Mouse (Mus musculus): ENCODE results near the gene Rbck1. TPM values are rescaled to one million over a fixed set of nuclear protein-coding genes. Genes with fewer than 3 reads are reported as not detected.

The Rbck1 gene
- 44.9 and 50.3 TPM in 2 replicates for polyA plus RNA-seq (2015; fragmentation: Nextera tagmentation; extraction: Ambion mirVana)

DNA sequence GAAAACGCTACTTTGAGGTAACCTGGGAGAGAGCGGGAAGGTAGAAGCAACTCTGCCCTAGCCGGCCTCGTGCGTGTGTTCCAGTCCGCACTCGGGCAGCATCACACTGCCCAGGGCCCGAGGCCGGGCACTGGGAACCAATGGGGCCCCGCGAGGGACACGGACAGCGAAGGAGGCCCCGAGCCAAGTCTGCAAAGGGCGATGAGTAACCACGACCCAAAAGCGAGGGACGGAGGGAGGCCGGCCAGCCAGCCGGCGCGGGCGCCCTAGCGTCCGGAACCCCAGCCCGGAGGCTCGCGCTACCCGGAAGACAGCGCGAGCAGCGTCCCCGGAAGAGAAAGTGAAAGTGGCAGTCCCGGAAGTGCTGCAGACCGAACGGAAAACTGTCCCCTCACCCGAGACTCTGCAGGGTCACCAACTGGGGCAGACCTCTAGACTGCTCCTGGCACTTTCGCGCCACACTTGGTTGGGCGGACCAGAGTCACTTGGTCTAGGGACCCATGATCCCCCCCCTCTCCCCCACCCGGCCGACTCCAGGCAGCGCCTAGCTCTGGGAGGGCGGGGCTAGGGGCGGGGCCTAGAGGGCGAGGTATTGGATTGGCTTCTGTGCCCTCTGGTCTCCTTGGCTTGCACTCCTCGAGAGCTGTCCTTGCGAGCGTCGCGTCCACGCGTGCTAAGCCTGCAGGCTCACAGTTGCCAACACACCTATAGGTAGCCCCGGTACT, at the start of gene Rbck1:
Gene Rbck1, minus strand, starts transcription at position 553 of the 725 bp plus-strand sequence.
- peak within 1 kb of the TSS; percentile 93 for H3K27ac ChIP-seq (ENCODE audit: low read depth, low read length)
- H3K4me3 ChIP-seq (ENCODE audit: low read depth, low read length), result peak within 1 kb of the TSS; percentile 58
- H3K36me3 ChIP-seq (ENCODE audit: control insufficient read depth, insufficient read depth), result peaks cover 13% of the 10 kb centered on the region; the same call in 1 of the 2 replicates
- peaks cover 7% of the 10 kb centered on the region; the same call in 1 of the 2 replicates for H3K4me1 ChIP-seq (replicated peaks; ENCODE audit: control insufficient read depth, insufficient read depth, low read length)
- ATAC-seq, result peak; percentile 94
- no peaks in the 10 kb centered on the region for H3K9me3 ChIP-seq (ENCODE audit: control insufficient read depth)
- no peaks in the 10 kb centered on the region for H3K27me3 ChIP-seq (replicated peaks; ENCODE audit: control insufficient read depth, insufficient read depth, low read length)
- peak within 1 kb of the TSS; percentile 83 for H3K9ac ChIP-seq (ENCODE audit: low read depth, low read length)
- H3K4me2 ChIP-seq (replicated peaks; ENCODE audit: low read depth), result peak within 1 kb of the TSS; percentile 67
- TF ChIP-seq CTCF (IDR thresholded peaks at IDR 0.05; ENCODE audit: low read depth), result peak; percentile 7; the same call in 1 of the 2 replicates
- under 1% methylated on average over 54 of the region's 54 CpGs for WGBS

DNA sequence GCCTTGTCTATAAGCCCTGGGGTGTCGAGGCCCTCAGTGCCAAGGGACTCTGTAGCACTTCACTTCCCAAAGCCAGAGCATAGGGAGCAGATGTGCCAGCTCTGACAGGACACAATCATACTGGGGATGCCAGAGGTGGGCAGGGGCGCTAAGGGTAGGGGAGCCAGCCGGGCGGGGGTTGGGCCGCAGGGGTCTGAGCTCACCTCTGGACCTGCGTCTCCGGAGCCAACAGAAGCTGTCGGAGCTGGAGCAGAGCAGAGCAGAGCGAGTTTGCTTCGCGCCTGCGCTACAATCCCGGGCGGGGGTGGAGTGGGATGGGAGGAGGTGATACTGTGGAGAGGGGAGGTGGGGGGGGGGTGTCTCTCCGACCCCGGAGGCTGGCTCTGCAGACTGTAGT, 43.9 kb upstream of the Rbck1 start, which contains the start of gene Nrsn2:
Gene Nrsn2, minus strand, starts transcription at position 294 of the 397 bp plus-strand sequence.
- 0 out of 2 replicates have a peak within 1 kb of the TSS, but pooled peaks have one; percentile 21 for H3K4me2 ChIP-seq (replicated peaks; ENCODE audit: low read depth)
- 4% methylated on average over 16 of the region's 16 CpGs for WGBS

GRCm38 (mm10) chr2:152375652-152376344, 43.3 kb upstream of the Rbck1 start:
- Histone ChIP-seq H3K9ac (ENCODE audit: low read depth, low read length) (no peak overlapping the region), H3K4me3 (ENCODE audit: low read depth, low read length) (no peak overlapping the region), H3K4me1 (replicated peaks; ENCODE audit: control insufficient read depth, insufficient read depth, low read length) (no peaks in the 10 kb centered on the region), H3K27ac (ENCODE audit: low read depth, low read length) (no peak overlapping the region), H3K36me3 (ENCODE audit: control insufficient read depth, insufficient read depth) (no peaks in the 10 kb centered on the region), H3K27me3 (replicated peaks; ENCODE audit: control insufficient read depth, insufficient read depth, low read length) (peaks cover 17% of the 10 kb centered on the region), H3K4me2 (replicated peaks; ENCODE audit: low read depth) (0 out of 2 replicates have a peak overlapping the region, but pooled peaks have one; percentile 21), H3K9me3 (ENCODE audit: control insufficient read depth) (no peaks in the 10 kb centered on the region)
- no peak for ATAC-seq
- TF ChIP-seq CTCF (IDR thresholded peaks at IDR 0.05; ENCODE audit: low read depth), result no peak
- WGBS, result 10% methylated on average over 21 of the region's 21 CpGs

More for the DNA sequence above, 43.9 kb upstream of the Rbck1 start, which contains the start of gene Nrsn2:
- Histone ChIP-seq H3K4me1 (replicated peaks; ENCODE audit: control insufficient read depth, insufficient read depth, low read length) (no peaks in the 10 kb centered on the region), H3K4me3 (ENCODE audit: low read depth, low read length) (no peak within 1 kb of the TSS), H3K27ac (ENCODE audit: low read depth, low read length) (no peak within 1 kb of the TSS), H3K9me3 (ENCODE audit: control insufficient read depth) (no peaks in the 10 kb centered on the region), H3K9ac (ENCODE audit: low read depth, low read length) (no peak within 1 kb of the TSS), H3K36me3 (ENCODE audit: control insufficient read depth, insufficient read depth) (no peaks in the 10 kb centered on the region), H3K27me3 (replicated peaks; ENCODE audit: control insufficient read depth, insufficient read depth, low read length) (peaks cover 17% of the 10 kb centered on the region)
- ATAC-seq, result no peak
- no peak for TF ChIP-seq CTCF (IDR thresholded peaks at IDR 0.05; ENCODE audit: low read depth)

- H3K4me3 ChIP-seq (ENCODE audit: low read depth, low read length), result no peak overlapping the region
- TF ChIP-seq CTCF (IDR thresholded peaks at IDR 0.05; ENCODE audit: low read depth), result no peak
- WGBS, result 73% methylated on average over 9 of the region's 9 CpGs
- H3K4me1 ChIP-seq (replicated peaks; ENCODE audit: control insufficient read depth, insufficient read depth, low read length), result no peaks in the 10 kb centered on the region
- H3K9ac ChIP-seq (ENCODE audit: low read depth, low read length), result no peak overlapping the region
- no peak for ATAC-seq
- no peak overlapping the region for H3K4me2 ChIP-seq (replicated peaks; ENCODE audit: low read depth)
- peaks cover 17% of the 10 kb centered on the region for H3K27me3 ChIP-seq (replicated peaks; ENCODE audit: control insufficient read depth, insufficient read depth, low read length)
- no peak overlapping the region for H3K27ac ChIP-seq (ENCODE audit: low read depth, low read length)
- H3K36me3 ChIP-seq (ENCODE audit: control insufficient read depth, insufficient read depth), result no peaks in the 10 kb centered on the region
- no peaks in the 10 kb centered on the region for H3K9me3 ChIP-seq (ENCODE audit: control insufficient read depth)
These were observed 41.1 kb upstream of the Rbck1 start for GRCm38 (mm10) chr2:152373547-152373946.

- no peak overlapping the region for H3K9ac ChIP-seq (ENCODE audit: low read depth, low read length)
- H3K36me3 ChIP-seq (ENCODE audit: control insufficient read depth, insufficient read depth), result no peaks in the 10 kb centered on the region
- H3K27ac ChIP-seq (ENCODE audit: low read depth, low read length), result no peak overlapping the region
- H3K9me3 ChIP-seq (ENCODE audit: control insufficient read depth), result no peaks in the 10 kb centered on the region
- no peak for TF ChIP-seq CTCF (IDR thresholded peaks at IDR 0.05; ENCODE audit: low read depth)
- ATAC-seq, result no peak
- no peak overlapping the region for H3K4me3 ChIP-seq (ENCODE audit: low read depth, low read length)
- no peak overlapping the region for H3K4me2 ChIP-seq (replicated peaks; ENCODE audit: low read depth)
- 53% methylated on average over 4 of the region's 4 CpGs for WGBS
- H3K27me3 ChIP-seq (replicated peaks; ENCODE audit: control insufficient read depth, insufficient read depth, low read length), result peaks cover 17% of the 10 kb centered on the region
- no peaks in the 10 kb centered on the region for H3K4me1 ChIP-seq (replicated peaks; ENCODE audit: control insufficient read depth, insufficient read depth, low read length)
These were observed 40.2 kb upstream of the Rbck1 start for GRCm38 (mm10) chr2:152372661-152373060.

DNA sequence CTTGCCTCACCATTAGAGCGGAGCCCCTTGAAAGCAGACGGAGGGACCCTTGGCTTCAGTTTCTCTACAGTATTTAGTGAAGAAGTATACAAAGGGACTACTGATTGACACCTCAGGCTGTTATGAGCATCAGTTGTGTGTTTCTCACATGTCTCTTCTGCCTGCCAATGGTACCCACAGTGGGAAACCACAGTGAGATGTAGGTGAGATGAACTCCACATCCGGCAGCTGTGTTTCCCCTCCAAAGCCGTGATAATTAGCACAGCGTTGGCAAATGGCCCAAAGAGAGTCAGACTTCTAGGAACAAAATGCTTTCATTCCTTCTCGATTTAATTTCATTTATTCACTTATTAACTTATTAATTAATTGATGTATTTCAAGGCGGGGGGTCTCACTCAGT, 39.7 kb upstream of the Rbck1 start:
- ATAC-seq, result no peak

More for the DNA sequence above, 39.7 kb upstream of the Rbck1 start:
- Histone ChIP-seq H3K9ac (ENCODE audit: low read depth, low read length) (no peak overlapping the region), H3K4me1 (replicated peaks; ENCODE audit: control insufficient read depth, insufficient read depth, low read length) (no peaks in the 10 kb centered on the region), H3K4me2 (replicated peaks; ENCODE audit: low read depth) (no peak overlapping the region), H3K27me3 (replicated peaks; ENCODE audit: control insufficient read depth, insufficient read depth, low read length) (peaks cover 17% of the 10 kb centered on the region), H3K27ac (ENCODE audit: low read depth, low read length) (no peak overlapping the region), H3K36me3 (ENCODE audit: control insufficient read depth, insufficient read depth) (no peaks in the 10 kb centered on the region), H3K4me3 (ENCODE audit: low read depth, low read length) (no peak overlapping the region), H3K9me3 (ENCODE audit: control insufficient read depth) (no peaks in the 10 kb centered on the region)
- TF ChIP-seq CTCF (IDR thresholded peaks at IDR 0.05; ENCODE audit: low read depth), result no peak
- 80% methylated on average over 7 of the region's 7 CpGs for WGBS
